Mouse (Mus musculus): ENCODE data around the gene Xirp2. TPM values are rescaled to one million over a fixed set of nuclear protein-coding genes. Genes with fewer than 3 reads are reported as not detected.
"Not testable (repeated sequence)": the region's sequence is repeated elsewhere in the genome, so short reads cannot be mapped to it uniquely, and the experiment has no call there.

The Xirp2 gene
- polyA plus RNA-seq, 2 experiments, result 0.04 to 0.06 TPM

DNA sequence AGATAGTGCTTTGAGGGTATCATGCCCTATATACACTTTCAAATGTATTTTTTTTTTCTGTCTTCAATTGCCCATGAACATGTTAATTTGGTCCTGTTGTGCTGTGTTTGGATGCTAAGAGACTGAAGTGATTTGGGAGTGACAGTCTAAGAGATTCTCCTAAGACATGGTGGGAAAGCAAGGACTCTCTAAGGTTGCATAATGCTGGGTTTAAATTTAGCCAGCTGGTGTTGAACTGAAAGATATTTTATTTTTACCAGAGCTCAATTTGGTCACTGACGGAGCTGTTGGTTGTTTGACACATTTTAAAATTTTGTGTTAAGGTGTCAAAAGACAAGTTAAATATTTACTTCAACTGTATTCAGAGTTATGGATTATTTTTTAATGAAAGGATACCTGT is 970 bp downstream of the Xirp2 start:
- WGBS, result 74% methylated on average over 1 of the region's 1 CpGs
- H3K4me2 ChIP-seq (replicated peaks; ENCODE audit: low read depth, low read length, severe bottlenecking), result no peak overlapping the region
- H3K27ac ChIP-seq (replicated peaks; ENCODE audit: low read depth, low read length), result no peak overlapping the region
- no peak for DNase-seq (ENCODE audit: low spot score)
- no peak for TF ChIP-seq POLR2A (IDR thresholded peaks at IDR 0.05; ENCODE audit: borderline replicate concordance, extremely low read depth, insufficient read depth, insufficient read length)
- no peaks in the 10 kb centered on the region for H3K4me1 ChIP-seq (ENCODE audit: control insufficient read depth, insufficient read depth, low read length)
- no peak overlapping the region for H3K9ac ChIP-seq (ENCODE audit: low read depth, low read length, severe bottlenecking)
- no peak for ATAC-seq (ENCODE audit: low FRiP score, low read depth)
- no peaks in the 10 kb centered on the region for H3K9me3 ChIP-seq (ENCODE audit: control insufficient read depth, low read length)
- no peak overlapping the region for H3K4me3 ChIP-seq (replicated peaks; ENCODE audit: low read length)
- H3K36me3 ChIP-seq (ENCODE audit: control insufficient read depth, insufficient read depth, low read length), result no peaks in the 10 kb centered on the region
- no peaks in the 10 kb centered on the region for H3K27me3 ChIP-seq (ENCODE audit: control insufficient read depth, insufficient read depth, low read length)

DNA sequence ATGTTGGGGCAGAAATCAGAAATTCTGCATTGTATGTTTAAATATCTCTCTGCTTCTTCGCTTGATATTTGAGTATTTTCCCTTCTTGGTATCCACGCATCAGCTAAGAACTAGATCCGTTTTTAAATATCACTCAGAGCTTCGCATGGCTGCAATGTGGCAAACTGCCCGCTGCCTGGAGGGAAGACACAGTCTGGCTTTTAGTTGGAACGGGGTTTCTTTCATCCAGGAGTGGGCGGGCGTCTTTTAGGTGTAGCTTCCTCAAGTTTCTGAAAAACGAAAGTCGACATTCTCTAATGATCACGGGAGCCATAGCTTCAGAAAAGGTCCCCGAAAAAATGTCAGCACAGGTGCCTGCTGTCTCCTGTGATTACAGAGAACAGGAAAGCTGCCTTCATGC is 1.4 kb downstream of the Xirp2 start:
- no peak overlapping the region for H3K4me2 ChIP-seq (replicated peaks; ENCODE audit: low read depth, low read length, severe bottlenecking)
- ATAC-seq (ENCODE audit: low FRiP score, low read depth) (no peak), DNase-seq (ENCODE audit: low spot score) (no peak)
- H3K36me3 ChIP-seq (ENCODE audit: control insufficient read depth, insufficient read depth, low read length), result no peaks in the 10 kb centered on the region
- H3K9ac ChIP-seq (ENCODE audit: low read depth, low read length, severe bottlenecking), result no peak overlapping the region
- 71% methylated on average over 12 of the region's 12 CpGs for WGBS
- no peaks in the 10 kb centered on the region for H3K27me3 ChIP-seq (ENCODE audit: control insufficient read depth, insufficient read depth, low read length)
- no peak for TF ChIP-seq POLR2A (IDR thresholded peaks at IDR 0.05; ENCODE audit: borderline replicate concordance, extremely low read depth, insufficient read depth, insufficient read length)
- no peaks in the 10 kb centered on the region for H3K9me3 ChIP-seq (ENCODE audit: control insufficient read depth, low read length)
- no peak overlapping the region for H3K27ac ChIP-seq (replicated peaks; ENCODE audit: low read depth, low read length)
- H3K4me1 ChIP-seq (ENCODE audit: control insufficient read depth, insufficient read depth, low read length), result no peaks in the 10 kb centered on the region
- no peak overlapping the region for H3K4me3 ChIP-seq (replicated peaks; ENCODE audit: low read length)

DNA sequence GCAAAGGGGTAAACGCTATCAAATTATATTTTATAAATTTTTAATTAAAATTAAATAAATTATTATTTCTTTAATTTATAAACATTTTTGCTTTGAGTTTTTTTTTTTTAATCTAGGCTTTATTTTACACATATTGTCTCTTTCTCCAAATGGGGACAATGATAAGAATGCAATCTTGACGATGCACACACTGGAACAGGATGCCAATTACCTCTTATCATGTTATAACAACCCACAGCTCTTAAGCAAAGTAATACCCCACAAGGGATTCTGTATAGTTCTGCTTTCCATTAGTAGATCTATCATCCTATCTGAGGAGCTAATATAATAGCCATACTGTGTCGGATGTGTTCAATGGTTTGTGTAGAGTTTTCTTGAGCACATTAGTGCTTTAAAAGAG is 15.1 kb downstream of the Xirp2 start:
- H3K27ac ChIP-seq (replicated peaks; ENCODE audit: low read depth, low read length), result no peak overlapping the region
- ATAC-seq (ENCODE audit: low FRiP score, low read depth), result no peak
- no peak overlapping the region for H3K4me2 ChIP-seq (replicated peaks; ENCODE audit: low read depth, low read length, severe bottlenecking)
- H3K27me3 ChIP-seq (ENCODE audit: control insufficient read depth, insufficient read depth, low read length), result no peaks in the 10 kb centered on the region
- no peak for TF ChIP-seq POLR2A (IDR thresholded peaks at IDR 0.05; ENCODE audit: borderline replicate concordance, extremely low read depth, insufficient read depth, insufficient read length)
- no peak overlapping the region for H3K4me3 ChIP-seq (replicated peaks; ENCODE audit: low read length)
- H3K4me1 ChIP-seq (ENCODE audit: control insufficient read depth, insufficient read depth, low read length), result no peaks in the 10 kb centered on the region
- no peak for DNase-seq (ENCODE audit: low spot score)
- H3K9me3 ChIP-seq (ENCODE audit: control insufficient read depth, low read length), result no peaks in the 10 kb centered on the region
- no peaks in the 10 kb centered on the region for H3K36me3 ChIP-seq (ENCODE audit: control insufficient read depth, insufficient read depth, low read length)
- WGBS, result 80% methylated on average over 3 of the region's 3 CpGs
- H3K9ac ChIP-seq (ENCODE audit: low read depth, low read length, severe bottlenecking), result no peak overlapping the region

DNA sequence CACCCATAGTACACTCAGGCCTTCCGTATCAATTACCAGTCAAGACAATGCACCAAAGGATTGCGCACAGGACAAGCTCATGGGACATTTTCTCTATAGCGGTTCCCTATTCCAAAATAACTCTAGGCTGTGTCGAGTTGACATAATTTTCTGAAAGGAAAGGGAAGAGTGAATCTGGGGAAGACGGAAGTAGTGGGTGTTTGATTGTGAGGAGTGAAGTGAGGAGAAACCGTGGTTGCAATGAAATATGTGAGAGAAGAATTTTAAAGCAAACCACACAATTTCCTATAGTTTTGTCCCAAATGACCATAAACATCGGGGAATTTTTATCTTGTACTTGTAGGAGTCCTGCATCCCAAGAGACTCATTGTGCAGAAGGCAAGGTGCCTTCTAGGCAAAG is 21.2 kb downstream of the Xirp2 start:
- DNase-seq (ENCODE audit: low spot score), result no peak
- ATAC-seq (ENCODE audit: low FRiP score, low read depth), result no peak
- no peak overlapping the region for H3K27ac ChIP-seq (replicated peaks; ENCODE audit: low read depth, low read length)
- H3K4me1 ChIP-seq (ENCODE audit: control insufficient read depth, insufficient read depth, low read length), result no peaks in the 10 kb centered on the region
- no peaks in the 10 kb centered on the region for H3K36me3 ChIP-seq (ENCODE audit: control insufficient read depth, insufficient read depth, low read length)
- TF ChIP-seq POLR2A (IDR thresholded peaks at IDR 0.05; ENCODE audit: borderline replicate concordance, extremely low read depth, insufficient read depth, insufficient read length), result no peak
- no peak overlapping the region for H3K9ac ChIP-seq (ENCODE audit: low read depth, low read length, severe bottlenecking)
- H3K4me2 ChIP-seq (replicated peaks; ENCODE audit: low read depth, low read length, severe bottlenecking), result no peak overlapping the region
- WGBS, result 87% methylated on average over 7 of the region's 7 CpGs
- H3K9me3 ChIP-seq (ENCODE audit: control insufficient read depth, low read length), result no peaks in the 10 kb centered on the region
- no peak overlapping the region for H3K4me3 ChIP-seq (replicated peaks; ENCODE audit: low read length)
- no peaks in the 10 kb centered on the region for H3K27me3 ChIP-seq (ENCODE audit: control insufficient read depth, insufficient read depth, low read length)

- H3K4me3 ChIP-seq (replicated peaks; ENCODE audit: low read length); ATAC-seq (ENCODE audit: low FRiP score, low read depth); H3K27ac ChIP-seq (replicated peaks; ENCODE audit: low read depth, low read length); H3K27me3 ChIP-seq (ENCODE audit: control insufficient read depth, insufficient read depth, low read length); H3K9me3 ChIP-seq (ENCODE audit: control insufficient read depth, low read length); H3K4me2 ChIP-seq (replicated peaks; ENCODE audit: low read depth, low read length, severe bottlenecking); H3K4me1 ChIP-seq (ENCODE audit: control insufficient read depth, insufficient read depth, low read length); DNase-seq (ENCODE audit: low spot score); H3K36me3 ChIP-seq (ENCODE audit: control insufficient read depth, insufficient read depth, low read length); H3K9ac ChIP-seq (ENCODE audit: low read depth, low read length, severe bottlenecking): not testable (repeated sequence)
- WGBS, result 82% methylated on average over 4 of the region's 5 CpGs
Observed at GRCm38 (mm10) chr2:67470030-67470429, 24.2 kb downstream of the Xirp2 start.

GRCm38 (mm10) chr2:67477753-67478152 is 32.0 kb downstream of the Xirp2 start:
- DNase-seq (ENCODE audit: low spot score) (peak; percentile 86), ATAC-seq (ENCODE audit: low FRiP score, low read depth) (no peak)
- Histone ChIP-seq H3K36me3 (ENCODE audit: control insufficient read depth, insufficient read depth, low read length) (no peaks in the 10 kb centered on the region), H3K9ac (ENCODE audit: low read depth, low read length, severe bottlenecking) (no peak overlapping the region), H3K27ac (replicated peaks; ENCODE audit: low read depth, low read length) (no peak overlapping the region), H3K4me1 (ENCODE audit: control insufficient read depth, insufficient read depth, low read length) (no peaks in the 10 kb centered on the region), H3K4me3 (replicated peaks; ENCODE audit: low read length) (no peak overlapping the region), H3K9me3 (ENCODE audit: control insufficient read depth, low read length) (no peaks in the 10 kb centered on the region), H3K27me3 (ENCODE audit: control insufficient read depth, insufficient read depth, low read length) (no peaks in the 10 kb centered on the region), H3K4me2 (replicated peaks; ENCODE audit: low read depth, low read length, severe bottlenecking) (no peak overlapping the region)
- no peak for TF ChIP-seq POLR2A (IDR thresholded peaks at IDR 0.05; ENCODE audit: borderline replicate concordance, extremely low read depth, insufficient read depth, insufficient read length)
- WGBS, result 13% methylated on average over 6 of the region's 6 CpGs
